Mouse (Mus musculus) mesoderm, embryonic 11.5 days (tissue): ENCODE measurements around the gene Uqcr10.

Source experiments
- DNase-seq: peaks from one replicate; pipeline ENCODE4 v3.0.0-alpha.2; 2012; ENCODE audit warnings: low read depth, low spot score

Gene Uqcr10

GRCm38 (mm10) chr11:4675693-4676092 is 28.4 kb downstream of the Uqcr10 start:
- no peak for DNase-seq

DNA sequence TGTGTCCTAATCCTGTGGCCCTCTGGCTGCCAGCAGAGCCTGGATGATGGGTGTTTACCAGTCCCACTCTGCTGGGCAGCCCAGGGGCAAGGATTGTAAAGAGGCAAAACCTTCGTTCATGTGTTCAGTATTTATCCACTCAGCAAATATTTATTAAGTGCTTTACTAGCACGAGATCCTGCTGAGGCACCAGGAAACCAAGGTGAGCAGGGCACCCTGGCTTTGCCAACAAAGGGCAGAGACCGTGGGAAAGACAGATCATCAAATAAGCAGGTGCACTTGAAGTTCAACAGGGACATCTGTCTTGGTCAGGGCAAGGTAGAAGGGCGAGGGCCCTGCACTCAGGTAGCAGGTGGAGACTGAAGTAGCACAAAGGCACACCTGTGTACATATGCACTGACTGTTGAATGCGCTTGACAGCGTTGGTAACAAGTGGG is 29.0 kb downstream of the Uqcr10 start:
- DNase-seq: no peak

GRCm38 (mm10) chr11:4674593-4674992 is 29.5 kb downstream of the Uqcr10 start:
- no peak for DNase-seq

- DNase-seq: no peak
These were observed 32.4 kb downstream of the Uqcr10 start for GRCm38 (mm10) chr11:4671736-4672135.

DNA sequence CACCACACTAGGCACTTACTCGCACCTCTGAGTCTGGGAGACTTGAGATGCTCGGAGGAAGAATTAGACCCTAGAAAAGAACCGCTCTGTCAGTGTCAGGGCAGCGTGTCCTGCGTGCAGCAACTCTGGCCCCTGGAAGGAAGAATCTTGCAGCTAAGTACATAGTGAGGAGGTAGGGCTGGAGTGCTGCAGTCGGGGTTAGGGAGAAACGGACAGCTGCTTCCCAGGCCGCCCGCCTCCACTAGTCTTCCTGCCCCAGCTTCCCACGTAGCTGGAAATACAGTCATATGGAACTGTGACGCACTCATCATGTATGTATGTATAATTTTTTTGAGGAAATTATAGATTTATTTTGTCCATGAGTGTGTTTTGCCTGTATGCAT is 41.7 kb downstream of the Uqcr10 start:
- no peak for DNase-seq

GRCm38 (mm10) chr11:4661871-4662495 is 42.2 kb downstream of the Uqcr10 start:
- DNase-seq: no peak

DNA sequence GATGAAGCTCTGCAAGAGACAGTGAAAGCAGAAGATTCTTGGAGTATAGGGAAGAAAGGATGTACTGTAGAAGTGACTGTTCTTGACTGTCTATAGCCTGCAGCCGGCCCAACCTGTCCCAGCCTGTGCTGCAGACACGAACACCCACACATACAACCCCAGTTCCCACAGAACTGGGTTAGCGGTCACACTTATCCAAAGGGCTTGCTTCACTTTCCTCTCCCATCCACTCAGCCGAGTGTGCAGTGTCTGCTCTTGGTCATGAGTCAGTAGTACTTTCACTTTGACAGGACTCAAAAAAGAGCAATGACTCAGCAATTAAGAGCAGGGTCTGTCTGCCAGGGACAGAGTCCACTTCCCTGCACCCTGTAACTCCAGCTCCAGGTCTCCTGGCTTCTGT is 42.8 kb downstream of the Uqcr10 start:
- DNase-seq: no peak

- DNase-seq: no peak
These were observed 43.7 kb downstream of the Uqcr10 start for GRCm38 (mm10) chr11:4660309-4661025.

GRCm38 (mm10) chr11:4659818-4660217 is 44.3 kb downstream of the Uqcr10 start:
- no peak for DNase-seq
